Mouse (Mus musculus) erythroblast, embryonic 14.5 days (primary cell): ENCODE data around the gene Ccdc180.

Experiments
- GATA1 ChIP-seq: IDR thresholded peaks from 2 replicates; pipeline ENCODE4 v1.6.1; 2012; ENCODE audit warnings: low read length, inconsistent platforms, mixed read lengths
- TAL1 ChIP-seq: IDR thresholded peaks from 3 replicates; pipeline ENCODE4 v1.6.1; 2012; ENCODE audit warnings: low read length, inconsistent platforms, mixed read lengths

- TF ChIP-seq GATA1: no peak
- no peak for TF ChIP-seq TAL1
These were observed 11.2 kb upstream of the Ccdc180 start for GRCm38 (mm10) chr4:45878929-45879328.
